Mouse (Mus musculus) hindbrain, embryonic 10.5 days (tissue): ENCODE measurements at regions not wholly inside any gene's neighbourhood (a gene's known extent, or its start where the extent isn't known, plus 50 kb on each side); places are given as distances from the start of the nearest gene placed in this dataset.
A peak's percentile ranks its signal among the peaks of the same experiment; 100 is the strongest.

ENCODE experiments used
- DNase-seq: peaks from one replicate; pipeline ENCODE4 v3.0.0-alpha.2; 2017; ENCODE audit warnings: low spot score
- H3K27ac ChIP-seq: fragments of 300-500 bp; sonication (generic); 2 replicates; pipeline ENCODE4 v1.5.1; 2016; ENCODE audit warnings: mild to moderate bottlenecking, moderate library complexity
- H3K27me3 ChIP-seq: fragments of 300-500 bp; sonication (generic); 2 replicates; pipeline ENCODE4 v1.6.1; 2016; ENCODE audit warnings: mild to moderate bottlenecking; ENCODE audit not compliant: poor library complexity, insufficient read depth, severe bottlenecking
- H3K36me3 ChIP-seq: fragments of 300-500 bp; sonication (generic); 2 replicates; pipeline ENCODE4 v1.6.1; 2016; ENCODE audit warnings: mild to moderate bottlenecking, moderate library complexity
- H3K4me1 ChIP-seq: fragments of 300-500 bp; sonication (generic); replicated peaks from 2 replicates; pipeline ENCODE4 v1.6.1; 2016; ENCODE audit warnings: mild to moderate bottlenecking
- H3K4me3 ChIP-seq: fragments of 300-500 bp; sonication (generic); 2 replicates; pipeline ENCODE4 v1.5.1; 2016; ENCODE audit warnings: mild to moderate bottlenecking, moderate library complexity
- H3K9me3 ChIP-seq: fragments of 300-500 bp; sonication (generic); 2 replicates; pipeline ENCODE4 v1.6.1; 2016; ENCODE audit warnings: mild to moderate bottlenecking, moderate library complexity
- WGBS: fragments of 180-500 bp; shearing (Covaris S2); methylation state at CpG from one replicate; pipeline ENCODE4 v1.1.7; 2016; 5-methylcytosine and 5-hydroxymethylcytosine counted together

DNA sequence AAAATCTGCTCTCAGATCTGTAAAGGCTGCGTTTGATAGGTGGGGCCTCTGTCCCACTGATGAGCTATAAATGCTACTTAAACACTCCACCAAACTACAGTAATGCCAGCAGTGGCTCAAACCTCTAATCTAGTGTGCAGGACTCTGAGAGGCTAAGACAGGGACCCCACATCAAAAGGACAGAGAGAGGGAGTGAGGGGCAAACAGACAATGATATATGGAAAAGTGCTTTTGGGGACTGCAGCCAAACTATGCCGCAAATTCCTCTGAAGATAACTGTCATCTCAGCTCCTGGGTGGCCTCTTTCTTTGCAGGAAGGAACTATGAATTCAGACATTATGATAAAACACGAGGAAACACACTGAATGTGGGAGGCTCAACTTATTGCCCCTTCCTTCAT is 138.9 kb upstream of the Ddit4l start:
- Histone ChIP-seq H3K27me3 (no peaks in the 10 kb centered on the region), H3K36me3 (no peaks in the 10 kb centered on the region), H3K4me1 (no peaks in the 10 kb centered on the region), H3K9me3 (no peaks in the 10 kb centered on the region), H3K4me3 (no peak overlapping the region), H3K27ac (no peak overlapping the region)
- DNase-seq = no peak
- WGBS = 78% methylated on average over 3 of the region's 3 CpGs

- H3K9me3 ChIP-seq = no peaks in the 10 kb centered on the region
- no peak overlapping the region for H3K27ac ChIP-seq
- no peaks in the 10 kb centered on the region for H3K27me3 ChIP-seq
- WGBS = 83% methylated on average over 4 of the region's 4 CpGs
- no peaks in the 10 kb centered on the region for H3K36me3 ChIP-seq
- H3K4me3 ChIP-seq = no peak overlapping the region
- no peaks in the 10 kb centered on the region for H3K4me1 ChIP-seq
- no peak for DNase-seq
These were observed 138.4 kb upstream of the Ddit4l start for GRCm38 (mm10) chr3:137482971-137483370.

DNA sequence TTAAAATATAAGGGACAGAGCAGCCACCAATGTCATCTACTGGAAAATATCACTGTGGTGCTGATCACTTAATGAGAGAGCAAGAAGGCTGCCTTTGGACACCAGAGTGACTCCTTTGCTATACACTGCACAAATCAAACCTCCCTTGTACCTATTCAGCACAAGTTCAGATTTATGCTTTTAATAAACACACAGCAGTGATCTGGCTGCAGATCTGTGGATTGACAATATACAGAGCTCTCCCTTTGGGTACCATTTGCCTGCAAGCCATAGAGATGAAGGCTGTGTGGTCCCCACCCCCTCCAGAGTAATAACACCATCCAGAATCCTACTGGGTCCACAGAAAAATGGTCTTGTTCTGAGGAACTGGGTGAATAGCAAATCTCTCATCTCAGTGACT is 131.8 kb upstream of the Ddit4l start:
- no peak overlapping the region for H3K27ac ChIP-seq
- no peak for DNase-seq
- no peaks in the 10 kb centered on the region for H3K9me3 ChIP-seq
- H3K27me3 ChIP-seq = no peaks in the 10 kb centered on the region
- no peaks in the 10 kb centered on the region for H3K36me3 ChIP-seq
- no peak overlapping the region for H3K4me3 ChIP-seq
- H3K4me1 ChIP-seq = no peaks in the 10 kb centered on the region

DNA sequence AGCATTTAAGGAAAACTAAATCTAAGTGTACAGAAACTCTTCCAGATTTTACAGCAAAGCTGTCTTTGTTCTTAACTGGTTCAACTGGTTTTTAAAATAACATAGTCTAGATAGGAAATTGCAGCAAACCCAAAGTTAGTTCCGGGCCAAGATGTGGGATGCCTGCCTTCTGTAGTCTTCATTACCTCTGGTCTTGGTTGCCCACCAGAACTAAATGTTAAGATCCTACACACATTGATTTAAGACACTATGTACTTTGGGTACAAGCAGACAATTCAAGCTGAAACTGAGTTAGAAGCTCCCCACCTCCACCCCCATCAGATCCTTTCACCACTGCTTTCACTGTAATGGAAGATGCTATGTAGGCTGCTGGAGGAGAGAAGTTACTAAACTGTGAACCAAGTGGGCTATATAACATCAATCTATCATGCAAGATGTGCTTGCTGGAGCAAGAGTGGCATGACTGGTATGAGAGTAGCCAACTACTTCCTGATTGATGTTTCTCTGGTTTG is 129.8 kb upstream of the Ddit4l start:
- H3K4me1 ChIP-seq = no peaks in the 10 kb centered on the region
- DNase-seq = no peak
- WGBS = 91% methylated on average over 1 of the region's 1 CpGs
- H3K27me3 ChIP-seq = no peaks in the 10 kb centered on the region
- no peaks in the 10 kb centered on the region for H3K36me3 ChIP-seq
- H3K4me3 ChIP-seq = no peak overlapping the region
- H3K27ac ChIP-seq = no peak overlapping the region
- H3K9me3 ChIP-seq = no peaks in the 10 kb centered on the region

DNA sequence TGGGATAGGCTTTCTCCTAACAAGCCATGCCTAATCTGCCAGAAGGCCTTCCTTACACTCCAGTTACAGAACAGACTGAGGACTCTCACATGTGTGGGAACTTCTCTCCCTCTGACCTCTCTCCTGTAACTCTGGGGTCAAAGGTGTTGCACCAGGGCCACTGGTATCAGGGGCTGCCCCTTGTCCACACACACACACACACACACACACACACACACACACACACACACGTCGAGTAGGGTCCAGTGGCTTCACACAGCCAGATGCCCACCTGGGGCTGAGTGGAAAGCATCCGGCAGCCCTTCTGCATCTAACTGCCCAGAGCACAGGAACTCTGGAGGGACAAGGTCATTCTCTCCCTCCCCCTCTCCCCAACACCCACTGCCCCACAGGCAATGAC is 123.1 kb upstream of the Ddit4l start:
- no peaks in the 10 kb centered on the region for H3K27me3 ChIP-seq
- H3K36me3 ChIP-seq = no peaks in the 10 kb centered on the region
- DNase-seq = no peak
- no peak overlapping the region for H3K27ac ChIP-seq
- peaks cover 7% of the 10 kb centered on the region; the same call in 1 of the 2 replicates for H3K4me1 ChIP-seq
- H3K9me3 ChIP-seq = no peaks in the 10 kb centered on the region
- WGBS = 54% methylated on average over 3 of the region's 3 CpGs
- H3K4me3 ChIP-seq = no peak overlapping the region

DNA sequence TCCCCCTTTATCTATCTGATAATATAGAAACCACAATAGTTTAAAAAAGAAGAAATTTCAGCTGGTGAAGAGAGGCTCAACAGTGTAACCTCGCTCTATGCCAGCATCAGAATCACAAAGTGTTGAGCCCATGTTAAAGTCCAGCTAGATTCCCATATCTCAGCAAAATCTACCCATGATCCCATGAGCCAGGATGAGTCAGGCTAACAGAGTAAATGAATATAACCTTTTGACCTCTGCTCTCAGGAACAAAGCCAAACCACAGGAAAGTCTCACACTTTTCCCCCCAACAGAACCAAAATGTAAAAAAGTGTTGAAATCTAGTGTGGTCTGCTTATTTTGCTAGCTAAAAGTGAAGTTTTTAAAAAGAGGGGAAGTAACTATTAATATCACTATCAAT is 110.1 kb upstream of the Ddit4l start:
- 94% methylated on average over 1 of the region's 1 CpGs for WGBS
- no peak for DNase-seq
- Histone ChIP-seq H3K27me3 (no peaks in the 10 kb centered on the region), H3K27ac (no peak overlapping the region), H3K36me3 (no peaks in the 10 kb centered on the region), H3K9me3 (no peaks in the 10 kb centered on the region), H3K4me1 (no peaks in the 10 kb centered on the region), H3K4me3 (no peak overlapping the region)

DNA sequence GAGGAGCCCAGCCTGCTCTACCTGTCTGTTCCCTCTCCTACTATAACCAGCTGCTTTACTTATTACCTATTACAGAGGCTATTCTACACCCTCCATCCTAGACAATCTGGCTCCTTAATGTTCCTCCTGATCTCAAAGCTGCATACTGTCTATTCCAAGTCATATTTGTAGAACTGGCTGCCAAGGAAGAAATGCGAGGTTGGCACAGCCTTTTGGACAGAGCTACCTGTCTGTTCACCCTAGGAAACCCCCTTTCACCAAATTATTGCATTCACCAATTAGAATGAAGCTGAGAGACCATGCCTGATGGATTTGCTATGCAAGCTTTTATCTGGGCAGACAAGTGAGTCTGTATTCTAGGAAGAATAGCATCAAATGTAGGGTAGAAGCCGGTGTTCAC is 109.0 kb upstream of the Ddit4l start:
- H3K27ac ChIP-seq = no peak overlapping the region
- 79% methylated on average over 2 of the region's 2 CpGs for WGBS
- no peak for DNase-seq
- no peaks in the 10 kb centered on the region for H3K27me3 ChIP-seq
- H3K36me3 ChIP-seq = no peaks in the 10 kb centered on the region
- H3K9me3 ChIP-seq = no peaks in the 10 kb centered on the region
- no peak overlapping the region for H3K4me3 ChIP-seq
- H3K4me1 ChIP-seq = peaks cover 4% of the 10 kb centered on the region

GRCm38 (mm10) chr3:137513026-137513425 is 108.4 kb upstream of the Ddit4l start:
- Histone ChIP-seq H3K27ac (no peak overlapping the region), H3K27me3 (no peaks in the 10 kb centered on the region), H3K36me3 (no peaks in the 10 kb centered on the region), H3K4me3 (no peak overlapping the region), H3K4me1 (peaks cover 6% of the 10 kb centered on the region), H3K9me3 (no peaks in the 10 kb centered on the region)
- WGBS = 69% methylated on average over 6 of the region's 6 CpGs
- DNase-seq = no peak

DNA sequence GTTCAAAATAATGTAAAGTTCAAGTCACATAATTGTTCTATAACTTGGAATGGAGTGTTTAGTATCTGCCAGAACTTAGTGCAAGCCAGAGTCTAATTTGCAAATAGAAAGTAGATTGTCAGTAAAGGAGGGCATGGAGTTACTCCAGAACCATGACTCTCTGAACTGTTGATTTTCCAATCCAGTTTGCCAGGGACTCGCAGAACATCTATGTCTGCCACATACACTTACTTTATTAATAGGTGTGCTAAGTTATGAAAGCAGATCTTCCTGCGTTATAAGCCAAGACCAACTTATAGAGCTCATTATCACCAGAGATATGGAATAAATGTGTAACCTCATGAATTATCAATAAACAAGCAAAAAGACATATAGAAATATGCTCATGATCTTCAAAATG is 107.2 kb upstream of the Ddit4l start:
- DNase-seq = no peak
- no peaks in the 10 kb centered on the region for H3K36me3 ChIP-seq
- no peak overlapping the region for H3K27ac ChIP-seq
- WGBS = 92% methylated on average over 2 of the region's 2 CpGs
- no peak overlapping the region for H3K4me3 ChIP-seq
- peaks cover 6% of the 10 kb centered on the region for H3K4me1 ChIP-seq
- no peaks in the 10 kb centered on the region for H3K9me3 ChIP-seq
- H3K27me3 ChIP-seq = no peaks in the 10 kb centered on the region

- H3K27me3 ChIP-seq = no peaks in the 10 kb centered on the region
- no peaks in the 10 kb centered on the region for H3K36me3 ChIP-seq
- WGBS = 53% methylated on average over 4 of the region's 4 CpGs
- no peak for DNase-seq
- peaks cover 6% of the 10 kb centered on the region for H3K4me1 ChIP-seq
- no peak overlapping the region for H3K4me3 ChIP-seq
- no peak overlapping the region for H3K27ac ChIP-seq
- H3K9me3 ChIP-seq = no peaks in the 10 kb centered on the region
These were observed 104.0 kb upstream of the Ddit4l start for GRCm38 (mm10) chr3:137517433-137517832.

DNA sequence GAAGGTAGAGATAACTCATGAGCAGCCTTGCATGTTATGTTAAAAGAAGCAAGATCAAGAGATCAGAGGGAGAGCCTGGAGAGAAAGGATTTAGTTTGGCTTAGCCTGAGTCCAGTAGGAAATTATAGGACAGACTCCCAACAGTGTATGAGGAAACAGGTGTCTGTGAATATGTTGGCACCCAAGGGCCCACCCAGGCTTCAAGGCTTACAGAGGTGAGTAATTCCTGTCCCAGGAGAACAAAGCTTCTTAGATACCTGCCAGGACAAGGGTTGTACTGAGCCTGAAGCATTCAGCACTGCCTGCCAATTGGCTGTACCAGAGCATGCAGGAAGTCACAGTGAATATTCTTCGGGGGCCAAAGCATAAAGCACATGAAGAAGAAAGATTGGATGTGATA is 101.2 kb upstream of the Ddit4l start:
- DNase-seq = no peak
- H3K4me3 ChIP-seq = no peak overlapping the region
- no peaks in the 10 kb centered on the region for H3K27me3 ChIP-seq
- no peak overlapping the region for H3K27ac ChIP-seq
- WGBS = 91% methylated on average over 1 of the region's 1 CpGs
- no peaks in the 10 kb centered on the region for H3K36me3 ChIP-seq
- peaks cover 6% of the 10 kb centered on the region for H3K4me1 ChIP-seq
- H3K9me3 ChIP-seq = no peaks in the 10 kb centered on the region

- no peaks in the 10 kb centered on the region for H3K27me3 ChIP-seq
- no peaks in the 10 kb centered on the region for H3K36me3 ChIP-seq
- WGBS = 76% methylated on average over 12 of the region's 12 CpGs
- H3K27ac ChIP-seq = no peak overlapping the region
- peaks cover 16% of the 10 kb centered on the region for H3K4me1 ChIP-seq
- DNase-seq = no peak
- no peak overlapping the region for H3K4me3 ChIP-seq
- H3K9me3 ChIP-seq = no peaks in the 10 kb centered on the region
These were observed 95.5 kb upstream of the Ddit4l start for GRCm38 (mm10) chr3:137525606-137526575.

DNA sequence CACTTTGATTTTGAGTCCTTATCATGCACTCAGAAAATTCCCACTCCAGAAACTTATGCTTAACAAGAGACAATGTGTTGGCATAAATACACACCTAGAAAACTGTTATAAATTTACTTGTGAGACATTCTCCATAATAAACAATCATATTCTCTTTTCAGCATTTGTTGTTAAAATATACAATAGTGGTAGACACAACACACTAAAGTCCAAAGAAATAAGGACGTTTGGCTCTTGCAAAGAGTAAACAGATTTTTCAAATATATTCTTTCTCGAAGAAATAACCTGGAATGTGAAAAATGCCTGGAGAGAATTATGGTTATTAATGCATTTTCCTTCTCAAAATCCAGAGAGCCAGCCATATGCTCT is 91.8 kb upstream of the Ddit4l start:
- WGBS = 72% methylated on average over 2 of the region's 2 CpGs
- peaks cover 16% of the 10 kb centered on the region for H3K4me1 ChIP-seq
- 0 out of 2 replicates have a peak overlapping the region, but pooled peaks have one; percentile 29 for H3K27ac ChIP-seq
- DNase-seq = no peak
- H3K27me3 ChIP-seq = peaks cover 6% of the 10 kb centered on the region; the same call in 1 of the 2 replicates
- no peak overlapping the region for H3K4me3 ChIP-seq
- H3K36me3 ChIP-seq = no peaks in the 10 kb centered on the region
- H3K9me3 ChIP-seq = no peaks in the 10 kb centered on the region
